Mouse (Mus musculus): Measurements from ENCODE around the gene Diablo. TPM values are rescaled to one million over a fixed set of nuclear protein-coding genes. Genes with fewer than 3 reads are reported as not detected.

Diablo gene
- 103 and 105 TPM in 2 replicates for polyA plus RNA-seq (2015; fragmentation: Nextera tagmentation; extraction: Ambion mirVana)

DNA sequence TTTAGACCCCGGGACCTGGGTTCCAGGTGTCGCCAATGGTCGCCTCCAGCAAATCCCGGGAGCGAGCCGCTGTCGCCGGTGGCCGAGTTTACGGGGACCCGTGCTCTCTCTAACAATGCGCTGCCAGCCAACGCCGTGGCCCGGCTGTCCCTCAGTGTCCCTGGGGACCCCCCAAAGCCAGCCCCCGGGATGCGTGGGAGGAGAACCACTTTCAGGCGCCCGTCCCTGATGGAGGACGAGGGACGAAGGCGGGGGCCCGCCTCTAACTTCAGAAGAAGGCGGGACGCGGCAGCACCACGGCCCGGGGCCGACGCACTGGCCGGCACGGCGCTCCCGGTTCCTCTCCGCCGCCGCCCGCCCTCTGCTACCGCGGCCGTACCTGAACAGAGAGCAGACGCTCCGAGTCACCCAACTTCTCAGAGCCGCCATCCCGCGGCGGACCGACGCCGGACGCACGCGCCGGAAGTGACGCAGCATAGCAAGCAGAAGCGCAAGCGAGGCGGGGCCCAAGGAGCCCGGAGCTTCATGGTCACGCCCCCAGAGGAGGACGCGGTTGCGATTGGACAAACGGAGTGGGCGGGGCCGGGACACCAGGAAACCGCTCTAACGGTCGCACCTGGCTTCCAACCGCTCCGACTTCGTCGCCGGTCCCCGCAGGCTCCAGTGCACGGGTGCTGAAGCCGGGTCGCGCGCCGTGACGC lies at the start of gene Diablo:
Diablo (minus strand) TSS at position 485 of the 701 bp plus-strand sequence.
- ATAC-seq (replicated peaks; ENCODE audit: extremely low read depth, insufficient read depth, low FRiP score) = peak; percentile 99
- Histone ChIP-seq H3K9me3 (replicated peaks; ENCODE audit: control insufficient read depth, low read length) (no peaks in the 10 kb centered on the region), H3K36me3 (ENCODE audit: control insufficient read depth, insufficient read depth) (no peaks in the 10 kb centered on the region), H3K27ac (ENCODE audit: low read length) (peak within 1 kb of the TSS; percentile 43; the same call in 1 of the 2 replicates), H3K27me3 (ENCODE audit: control insufficient read depth, insufficient read depth, low read length) (no peaks in the 10 kb centered on the region), H3K4me2 (ENCODE audit: low read depth, low read length) (peak within 1 kb of the TSS; percentile 98), H3K4me3 (ENCODE audit: low read length) (peak within 1 kb of the TSS; percentile 91), H3K9ac (ENCODE audit: low read length) (peak within 1 kb of the TSS; percentile 92), H3K4me1 (ENCODE audit: control insufficient read depth, insufficient read depth, low read length) (peaks cover 11% of the 10 kb centered on the region)
- under 1% methylated on average over 82 of the region's 82 CpGs for WGBS

DNA sequence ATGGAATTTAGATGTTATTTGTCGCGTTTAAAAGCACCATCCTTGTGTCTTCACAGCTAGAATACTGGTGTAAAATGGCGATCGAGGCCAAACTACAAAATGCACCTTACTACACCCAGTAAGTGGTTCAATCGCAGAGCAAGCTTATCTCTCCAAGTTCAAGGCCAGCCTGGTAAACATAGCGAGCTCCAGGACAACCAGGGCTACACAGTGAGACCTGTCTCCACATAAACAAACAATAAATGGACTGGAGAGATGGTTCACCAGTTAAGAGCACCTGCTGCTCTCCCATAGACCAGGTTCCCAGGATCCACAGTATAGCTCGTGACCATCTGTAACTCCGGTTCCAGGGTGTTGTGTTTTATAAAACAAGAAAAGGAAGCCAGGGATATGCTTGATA lies 49.4 kb upstream of the Diablo start:
- Histone ChIP-seq H3K36me3 (ENCODE audit: control insufficient read depth, insufficient read depth) (peaks cover 21% of the 10 kb centered on the region), H3K9ac (ENCODE audit: low read length) (peak overlapping the region; percentile 49; the same call in 1 of the 2 replicates), H3K4me2 (ENCODE audit: low read depth, low read length) (peak overlapping the region; percentile 98), H3K4me1 (ENCODE audit: control insufficient read depth, insufficient read depth, low read length) (peaks cover 7% of the 10 kb centered on the region), H3K27me3 (ENCODE audit: control insufficient read depth, insufficient read depth, low read length) (no peaks in the 10 kb centered on the region), H3K27ac (ENCODE audit: low read length) (no peak overlapping the region), H3K9me3 (replicated peaks; ENCODE audit: control insufficient read depth, low read length) (no peaks in the 10 kb centered on the region), H3K4me3 (ENCODE audit: low read length) (peak overlapping the region; percentile 98)
- no peak for ATAC-seq (replicated peaks; ENCODE audit: extremely low read depth, insufficient read depth, low FRiP score)
- 56% methylated on average over 8 of the region's 8 CpGs for WGBS

DNA sequence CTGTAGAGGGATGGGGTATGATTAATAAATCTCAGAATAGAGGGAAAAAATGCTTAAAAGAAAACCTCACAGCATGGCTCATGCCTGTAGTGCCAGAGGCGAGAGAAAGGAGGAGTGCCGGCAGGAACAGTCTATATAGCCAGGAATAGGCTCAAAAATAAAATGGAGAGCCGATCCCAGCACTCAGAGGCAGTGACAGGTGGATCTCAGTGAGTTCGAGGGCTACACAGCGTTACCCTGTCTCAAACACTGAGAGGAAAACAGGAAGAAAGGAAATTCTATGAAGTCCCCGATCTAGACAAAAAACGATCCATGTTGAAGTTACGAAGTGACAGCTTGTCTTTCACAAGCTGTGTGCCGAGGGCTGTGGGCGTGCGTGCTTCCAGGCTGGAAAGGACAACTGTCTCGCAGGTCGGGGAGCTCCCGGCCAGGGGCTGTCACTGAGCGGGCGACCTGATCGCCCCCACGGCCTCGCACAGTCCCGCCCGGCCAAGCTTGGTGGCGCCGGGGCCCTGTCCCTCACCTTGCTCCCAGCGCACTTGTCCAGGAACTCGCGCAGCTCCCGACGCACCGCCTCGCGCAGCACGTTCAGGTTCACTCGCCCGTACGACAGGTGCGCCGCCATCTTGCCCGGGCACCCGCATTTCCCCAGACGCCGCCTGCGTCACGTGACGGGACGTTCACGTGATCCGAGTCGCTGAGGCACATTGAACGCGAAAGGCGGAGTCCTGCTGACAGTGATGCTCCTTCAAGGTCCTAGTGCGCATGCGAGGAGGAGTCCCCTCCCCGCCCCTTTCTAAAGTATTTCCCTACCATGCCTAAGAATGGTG lies 48.6 kb upstream of the Diablo start, which contains the start of gene Vps33a:
Vps33a (minus strand) TSS at position 682 of the 830 bp plus-strand sequence.
- Histone ChIP-seq H3K9ac (ENCODE audit: low read length) (peak within 1 kb of the TSS; percentile 93), H3K27ac (ENCODE audit: low read length) (peak within 1 kb of the TSS; percentile 64), H3K4me1 (ENCODE audit: control insufficient read depth, insufficient read depth, low read length) (peaks cover 7% of the 10 kb centered on the region), H3K27me3 (ENCODE audit: control insufficient read depth, insufficient read depth, low read length) (no peaks in the 10 kb centered on the region), H3K9me3 (replicated peaks; ENCODE audit: control insufficient read depth, low read length) (no peaks in the 10 kb centered on the region), H3K4me2 (ENCODE audit: low read depth, low read length) (peak within 1 kb of the TSS; percentile 98), H3K36me3 (ENCODE audit: control insufficient read depth, insufficient read depth) (peaks cover 18% of the 10 kb centered on the region), H3K4me3 (ENCODE audit: low read length) (peak within 1 kb of the TSS; percentile 98)
- ATAC-seq (replicated peaks; ENCODE audit: extremely low read depth, insufficient read depth, low FRiP score) = peak; percentile 90
- under 1% methylated on average over 54 of the region's 54 CpGs for WGBS

DNA sequence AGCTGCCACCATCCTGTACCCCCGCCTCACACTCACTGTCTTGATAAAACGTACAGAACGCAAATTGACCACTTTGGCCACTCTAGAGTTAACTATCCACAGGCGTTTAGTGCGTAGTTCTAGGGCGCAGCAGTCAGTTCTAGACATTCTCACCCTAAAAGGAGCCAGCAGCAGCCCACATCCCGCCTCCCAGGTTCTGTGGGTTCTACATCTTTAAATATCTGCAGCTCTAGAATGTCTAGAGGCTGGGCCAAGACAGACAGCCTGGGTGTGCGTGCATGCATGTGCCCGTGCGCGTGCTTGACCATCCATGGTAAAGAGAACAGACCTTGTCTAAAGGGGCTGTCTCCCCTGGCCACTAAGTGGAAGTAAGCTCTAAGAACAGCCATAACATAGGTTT lies 37.2 kb upstream of the Diablo start:
- H3K27me3 ChIP-seq (ENCODE audit: control insufficient read depth, insufficient read depth, low read length) = no peaks in the 10 kb centered on the region
- H3K4me2 ChIP-seq (ENCODE audit: low read depth, low read length) = no peak overlapping the region
- no peak for ATAC-seq (replicated peaks; ENCODE audit: extremely low read depth, insufficient read depth, low FRiP score)
- WGBS = 90% methylated on average over 11 of the region's 11 CpGs
- H3K36me3 ChIP-seq (ENCODE audit: control insufficient read depth, insufficient read depth) = peaks cover 60% of the 10 kb centered on the region
- no peak overlapping the region for H3K9ac ChIP-seq (ENCODE audit: low read length)
- H3K4me3 ChIP-seq (ENCODE audit: low read length) = no peak overlapping the region
- no peak overlapping the region for H3K27ac ChIP-seq (ENCODE audit: low read length)
- no peaks in the 10 kb centered on the region for H3K9me3 ChIP-seq (replicated peaks; ENCODE audit: control insufficient read depth, low read length)
- H3K4me1 ChIP-seq (ENCODE audit: control insufficient read depth, insufficient read depth, low read length) = peaks cover 2% of the 10 kb centered on the region; the same call in 1 of the 2 replicates

DNA sequence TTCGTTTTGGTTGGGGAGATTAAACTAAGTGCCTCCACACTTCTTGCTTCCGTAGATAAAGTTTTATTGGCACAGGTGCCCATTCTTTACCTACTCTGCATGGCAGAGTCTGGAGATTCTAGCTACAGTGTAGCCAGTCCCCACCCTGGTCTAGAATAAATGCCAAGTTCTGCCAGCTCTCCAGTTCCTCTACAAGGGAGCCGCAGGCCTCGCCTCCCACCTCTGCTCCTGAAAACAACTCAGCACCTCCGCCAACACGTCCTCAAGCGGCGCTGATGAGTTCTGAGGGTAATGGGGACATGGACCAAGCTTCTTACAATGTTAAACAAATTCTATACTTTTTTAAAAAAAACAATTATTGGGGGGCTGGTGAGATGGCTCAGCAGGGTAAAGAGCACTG lies 35.6 kb upstream of the Diablo start:
- no peak overlapping the region for H3K27ac ChIP-seq (ENCODE audit: low read length)
- H3K4me1 ChIP-seq (ENCODE audit: control insufficient read depth, insufficient read depth, low read length) = peaks cover 2% of the 10 kb centered on the region; the same call in 1 of the 2 replicates
- ATAC-seq (replicated peaks; ENCODE audit: extremely low read depth, insufficient read depth, low FRiP score) = no peak
- no peaks in the 10 kb centered on the region for H3K9me3 ChIP-seq (replicated peaks; ENCODE audit: control insufficient read depth, low read length)
- no peak overlapping the region for H3K9ac ChIP-seq (ENCODE audit: low read length)
- H3K36me3 ChIP-seq (ENCODE audit: control insufficient read depth, insufficient read depth) = peaks cover 51% of the 10 kb centered on the region
- H3K27me3 ChIP-seq (ENCODE audit: control insufficient read depth, insufficient read depth, low read length) = no peaks in the 10 kb centered on the region
- no peak overlapping the region for H3K4me3 ChIP-seq (ENCODE audit: low read length)
- no peak overlapping the region for H3K4me2 ChIP-seq (ENCODE audit: low read depth, low read length)
- 90% methylated on average over 8 of the region's 8 CpGs for WGBS

DNA sequence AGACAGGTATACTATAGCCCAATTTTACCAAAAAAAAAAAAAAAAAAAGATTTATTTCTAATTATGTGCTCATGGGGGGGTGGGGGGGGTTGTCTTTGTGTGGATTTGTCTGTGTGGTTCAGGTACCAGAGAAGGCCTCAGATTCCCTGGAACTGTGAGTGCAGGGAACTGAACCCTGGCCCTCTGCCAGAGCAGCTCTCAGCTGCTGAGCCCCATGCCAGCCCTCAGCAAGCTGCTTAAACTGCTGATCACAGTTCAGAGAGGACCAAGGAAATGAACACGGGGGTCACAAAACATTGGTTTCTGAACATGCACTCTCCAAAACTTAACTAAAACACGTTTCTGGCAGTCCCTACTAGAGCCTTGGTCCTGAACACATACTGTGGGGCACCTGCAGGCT lies 32.5 kb upstream of the Diablo start:
- Histone ChIP-seq H3K36me3 (ENCODE audit: control insufficient read depth, insufficient read depth) (peaks cover 25% of the 10 kb centered on the region), H3K9me3 (replicated peaks; ENCODE audit: control insufficient read depth, low read length) (no peaks in the 10 kb centered on the region), H3K27me3 (ENCODE audit: control insufficient read depth, insufficient read depth, low read length) (no peaks in the 10 kb centered on the region), H3K4me2 (ENCODE audit: low read depth, low read length) (no peak overlapping the region), H3K4me3 (ENCODE audit: low read length) (no peak overlapping the region), H3K27ac (ENCODE audit: low read length) (no peak overlapping the region), H3K9ac (ENCODE audit: low read length) (no peak overlapping the region), H3K4me1 (ENCODE audit: control insufficient read depth, insufficient read depth, low read length) (peaks cover 2% of the 10 kb centered on the region; the same call in 1 of the 2 replicates)
- no peak for ATAC-seq (replicated peaks; ENCODE audit: extremely low read depth, insufficient read depth, low FRiP score)
- 79% methylated on average over 2 of the region's 2 CpGs for WGBS

DNA sequence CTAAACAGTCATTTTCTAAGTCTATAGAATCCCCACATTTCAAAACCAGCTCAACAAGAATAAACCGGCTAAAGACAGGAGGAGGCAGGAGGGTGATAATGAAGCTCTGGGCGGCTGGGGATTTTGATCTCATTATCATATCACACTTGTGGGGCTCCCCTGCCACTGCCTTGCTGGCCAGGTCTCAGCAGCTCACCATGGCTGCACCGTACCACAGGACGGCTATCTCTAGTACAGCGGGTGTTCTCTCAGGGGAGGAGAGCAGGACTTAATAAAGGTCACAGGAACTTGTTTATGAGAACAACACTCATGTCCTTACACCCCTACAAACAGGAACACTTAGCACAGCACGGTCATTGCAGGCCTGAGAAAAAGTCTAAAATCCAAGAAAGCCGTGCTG lies 31.7 kb upstream of the Diablo start:
- no peak for ATAC-seq (replicated peaks; ENCODE audit: extremely low read depth, insufficient read depth, low FRiP score)
- Histone ChIP-seq H3K9ac (ENCODE audit: low read length) (no peak overlapping the region), H3K36me3 (ENCODE audit: control insufficient read depth, insufficient read depth) (peaks cover 23% of the 10 kb centered on the region), H3K27ac (ENCODE audit: low read length) (no peak overlapping the region), H3K4me1 (ENCODE audit: control insufficient read depth, insufficient read depth, low read length) (peaks cover 2% of the 10 kb centered on the region; the same call in 1 of the 2 replicates), H3K4me2 (ENCODE audit: low read depth, low read length) (no peak overlapping the region), H3K9me3 (replicated peaks; ENCODE audit: control insufficient read depth, low read length) (no peaks in the 10 kb centered on the region), H3K4me3 (ENCODE audit: low read length) (no peak overlapping the region), H3K27me3 (ENCODE audit: control insufficient read depth, insufficient read depth, low read length) (no peaks in the 10 kb centered on the region)
- WGBS = 77% methylated on average over 7 of the region's 7 CpGs

DNA sequence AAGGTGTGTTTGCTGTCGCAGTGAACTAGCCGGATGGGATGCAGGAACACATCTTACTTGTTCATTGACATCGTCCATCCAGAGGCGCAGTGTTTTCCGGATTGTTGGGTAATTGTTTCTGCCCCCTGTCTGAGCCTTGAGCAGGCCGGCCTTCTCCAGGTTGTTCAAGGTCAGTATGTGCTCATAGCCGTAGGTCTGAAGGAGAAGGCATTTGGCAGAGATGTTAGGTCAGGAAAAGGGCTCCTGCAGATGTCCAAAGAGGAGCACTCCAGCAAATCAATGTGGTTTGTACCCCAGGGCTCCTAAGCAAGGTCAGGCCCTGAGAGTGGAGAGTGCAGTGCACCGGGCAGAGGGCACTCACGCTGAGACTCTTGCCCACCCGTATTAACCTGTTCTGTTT lies 9.8 kb upstream of the Diablo start:
- Histone ChIP-seq H3K36me3 (ENCODE audit: control insufficient read depth, insufficient read depth) (peaks cover 43% of the 10 kb centered on the region), H3K4me3 (ENCODE audit: low read length) (no peak overlapping the region), H3K9me3 (replicated peaks; ENCODE audit: control insufficient read depth, low read length) (no peaks in the 10 kb centered on the region), H3K27ac (ENCODE audit: low read length) (no peak overlapping the region), H3K27me3 (ENCODE audit: control insufficient read depth, insufficient read depth, low read length) (no peaks in the 10 kb centered on the region), H3K4me1 (ENCODE audit: control insufficient read depth, insufficient read depth, low read length) (no peaks in the 10 kb centered on the region), H3K4me2 (ENCODE audit: low read depth, low read length) (no peak overlapping the region), H3K9ac (ENCODE audit: low read length) (no peak overlapping the region)
- 85% methylated on average over 10 of the region's 10 CpGs for WGBS
- ATAC-seq (replicated peaks; ENCODE audit: extremely low read depth, insufficient read depth, low FRiP score) = no peak

DNA sequence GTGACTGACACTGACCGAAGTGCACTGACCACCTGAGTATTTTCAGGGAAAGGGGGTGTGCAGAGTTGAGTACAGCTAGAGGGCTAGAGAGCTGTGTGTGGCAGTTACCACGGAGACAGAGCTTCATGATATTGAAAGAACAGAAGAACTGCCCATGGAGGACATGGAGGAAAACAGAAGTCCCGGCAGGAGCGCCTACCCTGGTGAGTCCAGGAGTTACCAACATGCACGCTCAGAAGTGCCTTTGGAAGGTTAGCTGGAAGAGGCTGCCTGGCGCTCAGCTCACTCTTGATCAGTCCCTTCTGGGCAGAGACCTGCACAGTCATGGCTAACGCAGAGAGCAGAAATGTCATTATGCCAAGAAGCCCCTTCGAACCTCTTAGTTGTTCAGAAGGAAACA lies 6.1 kb upstream of the Diablo start:
- no peak for ATAC-seq (replicated peaks; ENCODE audit: extremely low read depth, insufficient read depth, low FRiP score)
- Histone ChIP-seq H3K36me3 (ENCODE audit: control insufficient read depth, insufficient read depth) (peaks cover 38% of the 10 kb centered on the region), H3K27ac (ENCODE audit: low read length) (no peak overlapping the region), H3K9me3 (replicated peaks; ENCODE audit: control insufficient read depth, low read length) (no peaks in the 10 kb centered on the region), H3K27me3 (ENCODE audit: control insufficient read depth, insufficient read depth, low read length) (no peaks in the 10 kb centered on the region), H3K4me1 (ENCODE audit: control insufficient read depth, insufficient read depth, low read length) (no peaks in the 10 kb centered on the region), H3K4me2 (ENCODE audit: low read depth, low read length) (no peak overlapping the region), H3K4me3 (ENCODE audit: low read length) (no peak overlapping the region), H3K9ac (ENCODE audit: low read length) (no peak overlapping the region)
- 89% methylated on average over 8 of the region's 8 CpGs for WGBS

All from heart, embryonic 16.5 days (tissue).